Mouse (Mus musculus) kidney, embryonic 15.5 days (tissue): ENCODE data around the gene Mcee. TPM values are rescaled to one million over a fixed set of nuclear protein-coding genes. Genes with fewer than 3 reads are reported as not detected.

Source experiments
- ATAC-seq: fragments of 200-750 bp; cut with Nextera tagmentation; replicated peaks from 2 replicates; pipeline ENCODE4 v1.8.0; 2017; ENCODE audit warnings: moderate TSS enrichment; ENCODE audit not compliant: low FRiP score
- H3K27ac ChIP-seq: fragments of 300-500 bp; sonication (generic); 2 replicates; pipeline ENCODE4 v1.5.1; 2015; ENCODE audit warnings: mild to moderate bottlenecking, inconsistent platforms
- H3K27me3 ChIP-seq: fragments of 300-500 bp; sonication (generic); 2 replicates; pipeline ENCODE4 v1.6.1; 2015; ENCODE audit warnings: inconsistent platforms
- H3K36me3 ChIP-seq: fragments of 300-500 bp; sonication (generic); 2 replicates; pipeline ENCODE4 v1.6.1; 2015; ENCODE audit warnings: inconsistent platforms
- H3K4me1 ChIP-seq: fragments of 300-500 bp; sonication (generic); 2 replicates; pipeline ENCODE4 v1.6.1; 2015; ENCODE audit warnings: inconsistent platforms
- H3K4me2 ChIP-seq: fragments of 300-500 bp; sonication (generic); 2 replicates; pipeline ENCODE4 v1.6.1; 2015; ENCODE audit warnings: moderate library complexity, mild to moderate bottlenecking, inconsistent platforms
- H3K4me3 ChIP-seq: fragments of 300-500 bp; sonication (generic); replicated peaks from 2 replicates; pipeline ENCODE4 v1.5.1; 2015; ENCODE audit warnings: mild to moderate bottlenecking, inconsistent platforms
- H3K9ac ChIP-seq: fragments of 300-500 bp; sonication (generic); 2 replicates; pipeline ENCODE4 v1.6.1; 2015; ENCODE audit warnings: mild to moderate bottlenecking, inconsistent platforms
- H3K9me3 ChIP-seq: fragments of 300-500 bp; sonication (generic); replicated peaks from 2 replicates; pipeline ENCODE4 v1.6.1; 2016; ENCODE audit warnings: inconsistent platforms
- WGBS: fragments of 180-500 bp; shearing (Covaris S2); methylation state at CpG from one replicate; pipeline ENCODE4 v1.1.7; 2015; ENCODE audit warnings: mixed read lengths; 5-methylcytosine and 5-hydroxymethylcytosine counted together
- polyA plus RNA-seq: library from polyadenylated mRNA; unstranded; fragments of >200 nt; fragmentation: Nextera tagmentation; extraction: Ambion mirVana; gene quantifications from 2 replicates; pipeline ENCODE4 v1.2.1, GENCODE M21; 2015

Mcee gene
- polyA plus RNA-seq, 1 experiment from 2014 or later: 94.4 TPM

GRCm38 (mm10) chr7:64371940-64372878 lies 20.2 kb upstream of the Mcee start:
- peaks cover 50% of the 10 kb centered on the region for H3K36me3 ChIP-seq
- WGBS: 90% methylated on average over 23 of the region's 23 CpGs
- H3K9me3 ChIP-seq: no peaks in the 10 kb centered on the region
- H3K4me2 ChIP-seq: no peak overlapping the region
- no peaks in the 10 kb centered on the region for H3K27me3 ChIP-seq
- no peak overlapping the region for H3K4me3 ChIP-seq
- no peak for ATAC-seq
- no peak overlapping the region for H3K27ac ChIP-seq
- H3K9ac ChIP-seq: no peak overlapping the region
- H3K4me1 ChIP-seq: peaks cover 5% of the 10 kb centered on the region

GRCm38 (mm10) chr7:64373147-64373829 lies 19.1 kb upstream of the Mcee start:
- peak overlapping the region; percentile 98 for H3K27ac ChIP-seq

GRCm38 (mm10) chr7:64373830-64374562 lies 18.4 kb upstream of the Mcee start, which contains the start of gene Fan1:
Gene Fan1 (minus strand): TSS chr7:64374095.
- WGBS: 4% methylated on average over 27 of the region's 27 CpGs
- Histone ChIP-seq H3K9ac (peak within 1 kb of the TSS; percentile 68), H3K4me2 (peak within 1 kb of the TSS; percentile 64), H3K36me3 (peaks cover 50% of the 10 kb centered on the region), H3K4me3 (peak within 1 kb of the TSS; percentile 65), H3K9me3 (no peaks in the 10 kb centered on the region), H3K27me3 (no peaks in the 10 kb centered on the region), H3K27ac (peak within 1 kb of the TSS; percentile 98), H3K4me1 (peaks cover 5% of the 10 kb centered on the region)
- ATAC-seq: peak; percentile 98

More at GRCm38 (mm10) chr7:64373147-64373829, 19.1 kb upstream of the Mcee start:
- Histone ChIP-seq H3K4me2 (peak overlapping the region; percentile 64), H3K9me3 (no peaks in the 10 kb centered on the region), H3K9ac (peak overlapping the region; percentile 68), H3K4me3 (peak overlapping the region; percentile 65), H3K36me3 (peaks cover 50% of the 10 kb centered on the region), H3K4me1 (peaks cover 5% of the 10 kb centered on the region), H3K27me3 (no peaks in the 10 kb centered on the region)
- ATAC-seq: peak; percentile 49; the same call in 1 of the 2 replicates
- 10% methylated on average over 18 of the region's 18 CpGs for WGBS

- WGBS: 3% methylated on average over 8 of the region's 8 CpGs
- no peak for ATAC-seq
- Histone ChIP-seq H3K27ac (peak overlapping the region; percentile 89), H3K9ac (peak overlapping the region; percentile 60), H3K27me3 (no peaks in the 10 kb centered on the region), H3K4me1 (peaks cover 13% of the 10 kb centered on the region), H3K4me3 (peak overlapping the region; percentile 87), H3K9me3 (no peaks in the 10 kb centered on the region), H3K36me3 (peaks cover 34% of the 10 kb centered on the region), H3K4me2 (peak overlapping the region; percentile 80)
Observed at GRCm38 (mm10) chr7:64391479-64391878, 928 bp upstream of the Mcee start.

- peak overlapping the region; percentile 89 for H3K27ac ChIP-seq
- ATAC-seq: peak; percentile 72; the same call in 1 of the 2 replicates
- H3K4me3 ChIP-seq: peak overlapping the region; percentile 87
- peaks cover 21% of the 10 kb centered on the region for H3K36me3 ChIP-seq
- H3K9me3 ChIP-seq: no peaks in the 10 kb centered on the region
- H3K9ac ChIP-seq: peak overlapping the region; percentile 79
- H3K27me3 ChIP-seq: no peaks in the 10 kb centered on the region
- H3K4me1 ChIP-seq: peaks cover 13% of the 10 kb centered on the region
- peak overlapping the region; percentile 80 for H3K4me2 ChIP-seq
- WGBS: under 1% methylated on average over 15 of the region's 15 CpGs
Observed at GRCm38 (mm10) chr7:64392819-64393151, 378 bp downstream of the Mcee start.

GRCm38 (mm10) chr7:64400725-64401124 lies 8.3 kb downstream of the Mcee start:
- no peak overlapping the region for H3K9ac ChIP-seq
- no peak overlapping the region for H3K4me2 ChIP-seq
- H3K4me3 ChIP-seq: no peak overlapping the region
- no peaks in the 10 kb centered on the region for H3K9me3 ChIP-seq
- H3K27me3 ChIP-seq: no peaks in the 10 kb centered on the region
- peaks cover 13% of the 10 kb centered on the region for H3K36me3 ChIP-seq
- no peak for ATAC-seq
- H3K27ac ChIP-seq: no peak overlapping the region
- H3K4me1 ChIP-seq: no peaks in the 10 kb centered on the region
- 94% methylated on average over 1 of the region's 1 CpGs for WGBS

GRCm38 (mm10) chr7:64402452-64402851 lies 10.0 kb downstream of the Mcee start:
- no peaks in the 10 kb centered on the region for H3K27me3 ChIP-seq
- no peak overlapping the region for H3K9ac ChIP-seq
- no peaks in the 10 kb centered on the region for H3K4me1 ChIP-seq
- no peak for ATAC-seq
- H3K4me2 ChIP-seq: no peak overlapping the region
- no peak overlapping the region for H3K4me3 ChIP-seq
- H3K27ac ChIP-seq: no peak overlapping the region
- H3K9me3 ChIP-seq: no peaks in the 10 kb centered on the region
- 90% methylated on average over 4 of the region's 4 CpGs for WGBS
- H3K36me3 ChIP-seq: peaks cover 13% of the 10 kb centered on the region

- Histone ChIP-seq H3K9me3 (no peaks in the 10 kb centered on the region), H3K36me3 (peaks cover 13% of the 10 kb centered on the region), H3K27me3 (no peaks in the 10 kb centered on the region), H3K4me2 (no peak overlapping the region), H3K4me3 (no peak overlapping the region), H3K27ac (no peak overlapping the region), H3K9ac (no peak overlapping the region), H3K4me1 (no peaks in the 10 kb centered on the region)
- WGBS: 91% methylated on average over 8 of the region's 8 CpGs
- ATAC-seq: no peak
Observed at GRCm38 (mm10) chr7:64403989-64404388, 11.6 kb downstream of the Mcee start.

- no peak overlapping the region for H3K4me3 ChIP-seq
- H3K9me3 ChIP-seq: no peaks in the 10 kb centered on the region
- ATAC-seq: no peak
- 62% methylated on average over 5 of the region's 5 CpGs for WGBS
- no peak overlapping the region for H3K27ac ChIP-seq
- H3K4me1 ChIP-seq: no peaks in the 10 kb centered on the region
- no peak overlapping the region for H3K4me2 ChIP-seq
- H3K9ac ChIP-seq: no peak overlapping the region
- H3K36me3 ChIP-seq: no peaks in the 10 kb centered on the region
- no peaks in the 10 kb centered on the region for H3K27me3 ChIP-seq
Observed at GRCm38 (mm10) chr7:64424861-64425260, 32.5 kb downstream of the Mcee start.

GRCm38 (mm10) chr7:64439595-64440518 lies 47.5 kb downstream of the Mcee start:
- no peaks in the 10 kb centered on the region for H3K9me3 ChIP-seq
- no peak overlapping the region for H3K4me3 ChIP-seq
- 83% methylated on average over 5 of the region's 5 CpGs for WGBS
- H3K4me1 ChIP-seq: no peaks in the 10 kb centered on the region
- no peak overlapping the region for H3K4me2 ChIP-seq
- H3K27me3 ChIP-seq: no peaks in the 10 kb centered on the region
- no peaks in the 10 kb centered on the region for H3K36me3 ChIP-seq
- no peak for ATAC-seq
- no peak overlapping the region for H3K9ac ChIP-seq
- H3K27ac ChIP-seq: no peak overlapping the region

- Histone ChIP-seq H3K4me2 (no peak overlapping the region), H3K4me3 (no peak overlapping the region), H3K9ac (no peak overlapping the region), H3K27me3 (no peaks in the 10 kb centered on the region), H3K27ac (no peak overlapping the region), H3K9me3 (no peaks in the 10 kb centered on the region), H3K36me3 (no peaks in the 10 kb centered on the region), H3K4me1 (no peaks in the 10 kb centered on the region)
- 82% methylated on average over 8 of the region's 8 CpGs for WGBS
- no peak for ATAC-seq
Observed at GRCm38 (mm10) chr7:64440519-64440918, 48.1 kb downstream of the Mcee start.
